Mouse (Mus musculus) adrenal gland, postnatal 4 days (tissue): ENCODE measurements around the gene Cep57. TPM values are rescaled to one million over a fixed set of nuclear protein-coding genes. Genes with fewer than 3 reads are reported as not detected.

Experiments
- DNase-seq, 2 experiments: peaks; one replicate each; pipeline ENCODE4 v3.0.0; 2021 to 2022; ENCODE audit warnings: low spot score in 2 of 2, mixed read lengths in 2 of 2
- long read RNA-seq, 2 experiments: library from polyadenylated mRNA; stranded (forward); transcript quantifications; one replicate each; pipeline ENCODE4 v2.0.0; 2021
- total RNA-seq, 2 experiments: library from RNA; stranded (reverse); gene quantifications; 2 replicates each; pipeline ENCODE4 v1.2.3; 2021

Gene Cep57
- total RNA-seq: 10 to 100 TPM; 30.8 to 37.9 TPM
- long read RNA-seq, experiment 1, transcript Cep57-201 (11 exons, 2,523 nt): major isoform, 6 of 12 reads
- long read RNA-seq, experiment 1, partial matches to known transcripts: 0 of 12 reads
- long read RNA-seq, experiment 1, other reads (novel, unspliced or antisense): 2 of 12 reads
- long read RNA-seq, experiment 2, transcript Cep57-208 (10 exons, 2,262 nt): major isoform, 9 of 29 reads
- long read RNA-seq, experiment 2, partial matches to known transcripts: 5 of 29 reads
- long read RNA-seq, experiment 2, other reads (novel, unspliced or antisense): 8 of 29 reads

GRCm38 (mm10) chr9:13826832-13827405, at the start of gene Cep57:
Gene Cep57, minus strand, starts transcription at chr9:13827107.
- DNase-seq: peak; percentile 57 to 84

DNA sequence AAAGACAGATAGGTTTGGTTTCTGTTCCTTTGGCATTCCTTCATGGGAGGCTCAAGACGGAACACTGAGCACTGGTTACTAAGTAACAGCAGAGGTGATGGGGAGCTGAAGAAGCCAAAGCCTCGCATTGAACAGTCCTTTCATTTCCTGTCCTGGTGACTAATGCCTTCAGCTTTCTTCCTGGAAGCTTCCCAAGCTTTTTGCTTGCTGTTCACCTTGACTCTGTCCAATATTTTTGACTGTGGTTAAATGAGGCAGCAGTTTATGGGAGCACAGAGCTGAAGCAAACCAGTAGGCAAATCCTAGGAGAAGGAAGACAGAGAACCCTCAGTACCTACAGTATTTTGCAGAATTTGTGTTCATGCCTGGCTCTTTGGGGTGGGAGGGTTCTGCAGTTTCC, 48.4 kb upstream of the Cep57 start:
- DNase-seq: no peak

GRCm38 (mm10) chr9:13874359-13874758, 47.5 kb upstream of the Cep57 start:
- no peak for DNase-seq

GRCm38 (mm10) chr9:13871631-13872030, 44.7 kb upstream of the Cep57 start:
- DNase-seq: no peak

- no peak for DNase-seq
Measured at GRCm38 (mm10) chr9:13867646-13868045, 40.7 kb upstream of the Cep57 start.

- DNase-seq: no peak
Measured at GRCm38 (mm10) chr9:13856777-13857176, 29.9 kb upstream of the Cep57 start.

- DNase-seq: no peak
Measured at GRCm38 (mm10) chr9:13856247-13856646, 29.3 kb upstream of the Cep57 start.

- no peak for DNase-seq
Measured at GRCm38 (mm10) chr9:13853876-13854275, 27.0 kb upstream of the Cep57 start.

DNA sequence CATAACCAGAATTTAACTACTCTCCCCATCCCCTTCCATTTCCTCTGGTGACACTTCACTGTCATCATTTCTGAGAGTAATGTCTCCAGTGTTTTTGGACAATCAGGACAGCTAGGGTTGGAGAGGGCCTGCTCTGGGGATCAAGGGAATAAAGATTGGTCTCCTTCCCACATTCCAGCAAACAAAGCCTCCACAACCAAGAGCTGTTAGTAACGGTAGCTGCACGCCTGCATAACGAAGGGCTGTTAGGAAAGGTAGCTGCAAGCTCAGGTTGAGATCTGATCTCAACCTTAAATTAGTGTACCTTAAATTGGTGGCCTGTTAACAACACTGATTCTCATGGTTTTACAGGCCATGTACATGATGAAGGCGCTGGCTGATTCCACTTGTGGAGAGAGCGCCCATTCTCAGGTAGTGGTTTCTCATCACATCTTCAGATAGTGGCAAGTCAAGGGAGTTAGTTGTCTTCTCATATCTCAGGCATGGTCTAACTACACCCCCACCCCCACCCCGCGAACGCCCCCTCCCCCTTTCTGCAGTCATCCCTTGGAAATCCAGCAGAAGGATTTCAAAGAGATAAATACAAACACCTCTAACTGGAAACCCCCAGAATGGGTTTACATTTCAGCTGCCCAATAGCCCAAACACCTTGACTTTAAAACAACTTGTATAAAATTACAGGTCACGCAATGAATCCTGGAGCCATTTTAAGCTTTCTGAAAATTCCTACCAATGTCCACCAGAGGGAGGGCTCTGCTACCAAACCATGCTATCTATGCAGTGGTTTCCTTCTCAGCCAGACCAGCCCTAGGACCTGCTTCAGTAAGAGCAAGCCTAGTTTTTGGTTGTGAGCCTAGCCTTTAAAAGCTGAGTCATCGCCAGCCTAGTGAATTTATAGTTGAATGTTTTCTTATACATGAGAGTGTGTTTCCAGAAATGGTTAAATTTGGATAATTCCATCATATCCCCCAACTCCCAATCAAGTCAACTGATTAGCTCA, 21.9 kb upstream of the Cep57 start:
- no peak for DNase-seq

GRCm38 (mm10) chr9:13847591-13847990, 20.7 kb upstream of the Cep57 start:
- no peak for DNase-seq

DNA sequence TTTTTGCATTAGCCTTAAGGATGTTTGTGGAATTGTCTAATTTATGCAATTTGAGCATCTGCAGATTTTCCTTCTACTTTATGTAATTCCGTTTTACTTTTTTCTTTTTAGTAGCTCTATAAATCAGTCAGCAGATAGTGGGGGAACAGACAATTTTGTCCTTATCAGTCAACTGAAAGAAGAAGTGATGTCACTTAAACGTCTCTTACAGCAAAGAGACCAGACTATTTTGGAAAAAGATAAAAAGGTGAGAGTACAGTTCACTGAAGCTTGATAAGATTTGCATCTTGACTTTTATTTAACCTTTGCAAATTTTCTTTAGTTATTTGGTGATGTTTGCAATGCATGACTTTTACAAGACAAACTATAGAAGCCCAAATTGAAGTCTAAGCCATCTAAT, 9.8 kb upstream of the Cep57 start:
- DNase-seq: no peak

GRCm38 (mm10) chr9:13835256-13835655, 8.3 kb upstream of the Cep57 start:
- DNase-seq: no peak

DNA sequence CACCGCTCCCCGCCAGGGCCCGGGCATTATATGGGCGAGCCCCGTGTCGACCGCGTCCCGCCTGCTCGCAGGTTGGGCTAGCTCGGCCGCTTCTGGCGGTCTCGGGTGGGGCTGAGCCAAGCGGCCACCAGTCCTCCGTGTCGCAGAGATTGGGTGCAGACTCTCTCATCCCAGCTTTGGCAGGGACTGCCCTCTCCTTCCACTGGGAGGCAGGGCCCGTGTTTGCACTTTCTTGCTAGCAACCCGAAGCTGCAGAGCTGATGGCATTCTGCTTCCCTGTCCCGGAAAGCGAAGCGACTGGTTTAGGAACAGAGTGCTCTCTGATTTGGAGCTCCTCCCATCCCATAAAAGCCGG, 1.2 kb upstream of the Cep57 start:
- DNase-seq: peak in 1 of 2 experiments; percentile 52

- DNase-seq: peak; percentile 89 to 97
Measured at GRCm38 (mm10) chr9:13827406-13828086, 639 bp upstream of the Cep57 start, which contains the start of gene Fam76b. Gene Fam76b, plus strand, starts transcription at chr9:13827716.

- no peak for DNase-seq
Measured at GRCm38 (mm10) chr9:13826391-13826805, 509 bp downstream of the Cep57 start.

DNA sequence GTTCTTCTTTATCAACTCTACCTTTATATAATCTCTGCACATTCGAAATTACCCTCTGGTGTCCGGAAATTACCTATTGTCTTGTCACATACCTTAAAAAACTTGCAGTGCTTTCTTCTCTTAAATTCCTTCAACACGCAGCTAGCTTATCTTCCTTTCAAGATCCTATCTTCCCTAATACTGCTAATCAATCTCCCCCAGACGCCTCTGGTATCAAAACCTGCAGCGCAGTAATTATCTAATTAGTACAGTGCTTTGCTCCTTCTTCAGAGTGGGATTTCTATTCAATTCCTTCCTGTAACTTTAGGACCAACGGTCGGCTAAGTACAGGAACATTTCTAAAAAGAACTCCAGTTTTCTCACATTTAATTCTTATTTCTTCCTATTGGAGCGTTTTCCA, 1.0 kb downstream of the Cep57 start:
- DNase-seq: no peak

DNA sequence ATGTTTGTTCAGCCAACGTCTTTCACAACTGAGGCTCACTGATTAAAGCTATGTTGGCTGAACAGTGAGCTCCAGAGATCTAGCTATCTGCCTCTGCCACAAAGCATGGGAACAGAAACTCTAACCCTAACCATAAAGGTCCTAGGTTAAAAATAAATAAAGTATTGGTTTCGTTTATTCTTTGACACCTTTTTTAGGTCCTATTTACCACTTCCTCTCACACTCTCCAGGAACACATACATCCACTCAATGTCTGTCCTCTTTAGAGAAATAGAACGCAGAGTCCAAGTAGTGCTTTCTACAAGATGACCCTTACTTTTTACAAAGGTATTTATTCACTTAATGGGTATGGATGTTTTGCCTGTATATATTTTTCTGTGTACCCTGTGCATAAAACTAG, 6.1 kb downstream of the Cep57 start:
- DNase-seq: no peak

DNA sequence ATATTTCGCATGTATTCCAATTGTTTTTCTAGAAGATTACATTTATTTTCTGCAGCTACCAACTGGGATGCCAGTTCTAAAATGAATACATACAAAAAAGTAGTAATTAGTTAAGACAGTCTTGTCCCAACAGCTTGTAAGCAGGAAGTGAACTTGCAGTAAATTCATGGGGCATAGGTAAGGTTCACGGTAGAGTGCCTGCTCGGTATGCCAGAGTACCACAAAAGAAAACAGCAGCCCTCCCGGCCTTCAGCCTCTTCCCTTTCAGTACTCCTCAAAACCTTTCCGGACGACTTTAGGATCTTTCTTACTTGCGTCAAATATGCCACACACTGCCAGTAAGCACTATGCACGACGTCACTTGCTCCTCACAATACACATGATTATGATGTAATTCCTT, 8.5 kb downstream of the Cep57 start:
- DNase-seq: no peak

DNA sequence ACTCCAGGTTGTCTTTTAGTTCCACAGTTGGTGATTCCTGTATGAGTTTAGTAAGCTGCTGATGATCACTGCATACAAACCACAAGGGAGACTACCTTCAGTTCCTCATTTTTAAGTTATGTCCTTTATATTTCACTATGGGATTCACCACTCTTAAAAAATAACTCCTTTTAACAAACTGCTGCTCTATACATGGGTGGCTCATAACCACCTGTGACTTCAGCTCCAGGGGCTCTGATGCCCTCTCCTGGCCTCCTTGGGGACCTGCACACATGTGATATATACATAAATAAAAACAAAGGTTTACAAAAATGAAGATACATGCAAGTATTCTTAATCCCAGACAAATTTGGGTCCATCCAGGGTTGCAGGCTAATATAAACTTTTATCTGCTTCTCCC, 17.0 kb downstream of the Cep57 start:
- no peak for DNase-seq

- no peak for DNase-seq
Measured at GRCm38 (mm10) chr9:13807657-13808056, 19.2 kb downstream of the Cep57 start.

DNA sequence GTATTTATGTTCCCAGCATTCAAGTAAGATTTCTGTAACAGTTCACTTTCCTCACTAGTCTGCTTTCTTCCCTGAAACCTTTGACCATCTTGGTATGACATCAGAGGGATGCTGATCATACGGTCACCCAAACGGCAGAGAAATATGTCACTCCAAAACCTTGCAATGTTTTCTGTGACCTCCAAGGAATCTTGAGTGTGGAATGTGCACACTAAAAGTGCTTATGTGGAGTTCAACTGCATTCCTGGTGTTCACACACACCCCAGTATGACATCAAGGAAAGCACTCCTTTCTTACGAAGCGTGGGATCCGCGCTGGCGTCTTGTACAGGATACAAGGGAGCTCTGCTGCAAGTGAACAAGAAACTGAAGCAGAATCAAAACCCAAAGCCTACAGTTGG, 20.1 kb downstream of the Cep57 start:
- DNase-seq: no peak
